Mouse (Mus musculus): Measurements from ENCODE around the gene Plekha8.

DNA sequence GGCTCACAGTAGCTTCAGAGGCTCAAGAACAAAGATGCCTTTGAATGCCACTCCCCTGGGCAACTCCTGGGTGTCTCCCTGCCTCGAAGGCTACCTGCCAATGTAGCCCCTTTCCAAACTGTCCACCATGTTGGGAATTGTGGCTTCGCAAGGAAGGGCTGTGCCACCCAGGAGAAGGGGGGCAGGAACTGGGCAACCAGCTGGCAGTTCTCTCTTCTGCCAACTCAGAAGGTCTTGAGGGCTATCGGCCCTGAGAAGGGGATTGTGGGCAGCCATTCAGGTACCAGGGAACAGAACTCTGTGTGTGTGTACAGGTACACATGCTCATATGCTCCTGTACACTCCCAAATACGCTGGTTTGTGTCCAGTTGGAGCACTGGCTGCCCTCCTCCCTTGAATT lies 89.2 kb downstream of the Plekha8 start:
- TF ChIP-seq POLR2A (IDR thresholded peaks at IDR 0.05; ENCODE audit: insufficient read depth, low read depth, low read length) (no peak), CTCF (IDR thresholded peaks at IDR 0.05; ENCODE audit: insufficient read depth, low read depth, low read length) (no peak)

Measured in olfactory bulb, adult 2 months (tissue).